Mouse (Mus musculus) limb, embryonic 14.5 days (tissue): ENCODE measurements around the gene Prkcq. TPM values are rescaled to one million over a fixed set of nuclear protein-coding genes. Genes with fewer than 3 reads are reported as not detected.

Experiments used
- ATAC-seq: fragments of 200-750 bp; cut with Nextera tagmentation; 2 replicates; pipeline ENCODE4 v1.8.0; 2017; ENCODE audit warnings: low read depth, moderate number of reproducible peaks, moderate TSS enrichment; ENCODE audit not compliant: low FRiP score
- DNase-seq: peaks from one replicate; pipeline ENCODE4 v3.0.0-alpha.2; 2015; ENCODE audit warnings: low spot score
- H3K27ac ChIP-seq: fragments of 300-500 bp; sonication (generic); replicated peaks from 2 replicates; pipeline ENCODE4 v1.5.1; 2014; ENCODE audit warnings: low read depth, mild to moderate bottlenecking, low read length, moderate library complexity, mixed read lengths
- H3K27me3 ChIP-seq: fragments of 300-500 bp; sonication (generic); 2 replicates; pipeline ENCODE4 v1.6.1; 2014; ENCODE audit warnings: low read length, mixed read lengths; ENCODE audit not compliant: control insufficient read depth, insufficient read depth
- H3K36me3 ChIP-seq: fragments of 300-500 bp; sonication (generic); 2 replicates; pipeline ENCODE4 v1.6.1; 2014; ENCODE audit warnings: mild to moderate bottlenecking, low read length, moderate library complexity, mixed read lengths; ENCODE audit not compliant: control insufficient read depth, insufficient read depth
- H3K4me1 ChIP-seq: fragments of 300-500 bp; sonication (generic); 2 replicates; pipeline ENCODE4 v1.6.1; 2014; ENCODE audit warnings: antibody characterized with exemption, low read length, mixed read lengths; ENCODE audit not compliant: control insufficient read depth, insufficient read depth
- H3K4me2 ChIP-seq: fragments of 300-500 bp; sonication (generic); replicated peaks from 2 replicates; pipeline ENCODE4 v1.6.1; 2014; ENCODE audit warnings: low read depth, mild to moderate bottlenecking, low read length, moderate library complexity; ENCODE audit not compliant: severe bottlenecking
- H3K4me3 ChIP-seq: fragments of 300-500 bp; sonication (generic); replicated peaks from 2 replicates; pipeline ENCODE4 v1.5.1; 2014; ENCODE audit warnings: low read length
- H3K9ac ChIP-seq: fragments of 300-500 bp; sonication (generic); 2 replicates; pipeline ENCODE4 v1.6.1; 2014; ENCODE audit warnings: mild to moderate bottlenecking, low read depth, low read length, moderate library complexity; ENCODE audit not compliant: severe bottlenecking
- H3K9me3 ChIP-seq: fragments of 300-500 bp; sonication (generic); 2 replicates; pipeline ENCODE4 v1.6.1; 2016; ENCODE audit warnings: low read length; ENCODE audit not compliant: control insufficient read depth
- POLR2A ChIP-seq: fragments of 200-500 bp; IDR thresholded peaks from 2 replicates; pipeline ENCODE4 v1.8.0; 2012; ENCODE audit warnings: inconsistent platforms, mild to moderate bottlenecking, moderate library complexity, borderline replicate concordance; ENCODE audit not compliant: insufficient read depth, insufficient read length; ENCODE audit errors: extremely low read depth
- WGBS: fragments of 180-500 bp; shearing (Covaris S2); extraction: QIAGEN DNeasy Blood & Tissue Kit; methylation state at CpG from one replicate; pipeline ENCODE4 v1.1.7; 2014; 5-methylcytosine and 5-hydroxymethylcytosine counted together
- polyA plus RNA-seq, 2 experiments: library from polyadenylated mRNA; depleted of rRNA in 1 of 2; stranded (reverse) in 1 of 2; unstranded in 1 of 2; fragments of >200 nt; fragmentation: Nextera tagmentation in 1 of 2; extraction: Ambion mirVana in 1 of 2; gene quantifications; 2 replicates each; pipeline versions ENCODE4 v1.2.1 to v1.2.3; 2012 to 2014

Gene Prkcq
- polyA plus RNA-seq, 2 experiments: 2.5 to 3.6 TPM

- no peaks in the 10 kb centered on the region for H3K36me3 ChIP-seq
- ATAC-seq: no peak
- H3K4me2 ChIP-seq: no peak overlapping the region
- no peak overlapping the region for H3K27ac ChIP-seq
- 54% methylated on average over 9 of the region's 9 CpGs for WGBS
- H3K9me3 ChIP-seq: no peaks in the 10 kb centered on the region
- TF ChIP-seq POLR2A: no peak
- H3K27me3 ChIP-seq: no peaks in the 10 kb centered on the region
- H3K4me1 ChIP-seq: no peaks in the 10 kb centered on the region
- H3K9ac ChIP-seq: no peak overlapping the region
- no peak overlapping the region for H3K4me3 ChIP-seq
- no peak for DNase-seq
Observed at GRCm38 (mm10) chr2:11265455-11265854, 93.5 kb downstream of the Prkcq start.

DNA sequence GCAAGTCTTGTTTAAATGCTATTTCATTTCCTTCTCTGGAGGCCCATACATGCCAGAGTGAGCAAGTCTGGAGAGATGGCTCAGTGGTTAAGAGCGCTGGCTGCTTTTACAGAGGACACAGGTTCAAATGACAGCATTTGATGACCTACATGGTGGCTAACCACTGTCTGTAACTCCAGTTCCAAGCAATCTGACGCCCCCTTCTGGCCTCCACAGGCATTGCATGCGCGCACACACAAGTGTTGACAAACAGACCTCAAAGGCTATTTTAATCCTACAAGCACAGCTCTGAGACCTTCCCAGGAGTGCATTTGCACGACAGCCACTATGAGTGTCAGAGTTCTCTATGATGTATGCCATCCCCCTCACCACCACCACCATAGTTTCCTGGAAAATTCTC lies 94.4 kb downstream of the Prkcq start:
- 66% methylated on average over 5 of the region's 5 CpGs for WGBS
- Histone ChIP-seq H3K9ac (no peak overlapping the region), H3K36me3 (no peaks in the 10 kb centered on the region), H3K4me1 (no peaks in the 10 kb centered on the region), H3K9me3 (no peaks in the 10 kb centered on the region), H3K27me3 (no peaks in the 10 kb centered on the region), H3K4me3 (no peak overlapping the region), H3K4me2 (no peak overlapping the region), H3K27ac (no peak overlapping the region)
- ATAC-seq (no peak), DNase-seq (no peak)
- TF ChIP-seq POLR2A: no peak

DNA sequence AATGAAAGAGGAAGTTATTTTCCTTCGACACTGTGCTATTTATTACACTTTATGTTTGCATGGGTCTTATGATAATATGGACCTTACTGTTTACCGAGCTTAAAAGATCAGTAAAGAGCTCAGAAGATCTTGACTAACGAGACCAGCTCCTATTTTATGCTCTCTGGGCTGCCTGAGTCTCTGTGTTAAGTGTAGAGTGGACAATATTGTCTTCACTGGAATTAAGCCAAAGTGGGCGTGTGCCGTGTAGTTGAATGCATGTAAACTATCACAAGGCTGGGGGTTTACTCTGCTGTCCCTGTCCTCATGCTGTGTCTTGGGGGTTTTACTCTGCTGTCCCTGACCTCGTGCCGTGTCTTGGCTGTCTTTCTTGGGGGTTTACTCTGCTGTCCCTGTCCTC lies 107.1 kb downstream of the Prkcq start:
- ATAC-seq: no peak
- WGBS: 74% methylated on average over 7 of the region's 7 CpGs
- no peak for TF ChIP-seq POLR2A

GRCm38 (mm10) chr2:11280247-11280646 lies 108.3 kb downstream of the Prkcq start:
- Histone ChIP-seq H3K4me3 (no peak overlapping the region), H3K36me3 (no peaks in the 10 kb centered on the region), H3K9me3 (no peaks in the 10 kb centered on the region), H3K4me2 (no peak overlapping the region), H3K4me1 (no peaks in the 10 kb centered on the region), H3K9ac (no peak overlapping the region), H3K27me3 (no peaks in the 10 kb centered on the region), H3K27ac (no peak overlapping the region)
- no peak for TF ChIP-seq POLR2A
- WGBS: 56% methylated on average over 2 of the region's 2 CpGs
- DNase-seq (no peak), ATAC-seq (no peak)

More for the DNA sequence above, 107.1 kb downstream of the Prkcq start:
- Histone ChIP-seq H3K4me2 (no peak overlapping the region), H3K4me3 (no peak overlapping the region), H3K36me3 (no peaks in the 10 kb centered on the region), H3K27me3 (no peaks in the 10 kb centered on the region), H3K9me3 (no peaks in the 10 kb centered on the region), H3K27ac (no peak overlapping the region), H3K4me1 (no peaks in the 10 kb centered on the region), H3K9ac (no peak overlapping the region)
- no peak for DNase-seq

DNA sequence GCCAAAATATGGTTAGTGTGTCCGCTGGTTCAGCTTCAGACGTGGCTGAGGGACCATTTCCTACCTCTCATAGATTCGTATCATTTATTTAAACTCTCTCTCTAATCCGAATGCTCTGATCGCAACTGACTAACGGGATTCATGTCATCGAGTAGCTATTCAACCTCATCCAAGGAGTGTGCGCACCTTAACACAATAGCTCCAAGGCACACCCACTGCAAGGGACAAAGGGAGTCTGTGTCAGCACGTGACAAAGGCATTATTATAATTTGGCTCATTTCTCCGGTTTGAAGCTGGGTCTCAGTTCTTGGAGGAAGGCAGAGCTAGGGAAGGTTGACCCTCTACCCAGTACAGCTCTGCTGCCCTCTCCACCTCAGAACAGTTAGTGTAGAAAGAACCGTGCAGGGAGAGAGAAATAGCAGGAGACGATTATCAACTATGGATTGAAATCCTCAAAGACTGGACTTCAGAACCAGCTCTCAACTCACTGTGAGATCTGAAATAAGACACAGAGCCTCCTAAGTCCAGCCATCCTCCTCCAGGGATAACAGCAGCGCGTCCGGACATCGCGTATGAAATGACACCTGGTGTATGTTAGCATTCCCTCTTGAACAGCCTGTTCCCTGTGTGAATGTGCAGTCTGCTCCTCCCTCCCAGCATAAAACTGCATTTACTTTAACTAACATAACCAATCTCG lies 116.1 kb downstream of the Prkcq start:
- TF ChIP-seq POLR2A: no peak
- peak; percentile 41; the same call in 1 of the 2 replicates for ATAC-seq
- Histone ChIP-seq H3K36me3 (no peaks in the 10 kb centered on the region), H3K4me1 (no peaks in the 10 kb centered on the region), H3K4me3 (no peak overlapping the region), H3K4me2 (no peak overlapping the region), H3K27ac (no peak overlapping the region), H3K9ac (no peak overlapping the region), H3K27me3 (no peaks in the 10 kb centered on the region), H3K9me3 (no peaks in the 10 kb centered on the region)
- 80% methylated on average over 18 of the region's 18 CpGs for WGBS
- DNase-seq: no peak

DNA sequence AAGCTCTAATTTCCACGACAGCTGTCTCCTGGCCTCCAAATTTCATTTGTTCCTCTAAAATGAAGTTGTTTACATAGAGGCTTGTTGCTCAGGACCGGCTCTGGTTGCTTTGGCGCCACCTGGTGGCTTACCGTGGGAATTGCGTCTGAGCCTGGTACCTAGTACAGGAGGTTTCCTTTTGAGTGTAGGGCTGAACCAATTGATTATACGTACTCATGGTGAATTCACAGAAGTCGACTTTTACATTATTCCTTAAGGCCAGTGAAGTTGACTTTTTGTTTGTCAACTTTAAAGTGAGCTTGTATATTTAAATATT lies 116.6 kb downstream of the Prkcq start:
- 7% methylated on average over 7 of the region's 7 CpGs for WGBS
- ATAC-seq: peak; percentile 79; the same call in 1 of the 2 replicates
- no peak overlapping the region for H3K4me2 ChIP-seq

More for the DNA sequence above, 116.6 kb downstream of the Prkcq start:
- Histone ChIP-seq H3K9me3 (no peaks in the 10 kb centered on the region), H3K4me3 (no peak overlapping the region), H3K27me3 (no peaks in the 10 kb centered on the region), H3K4me1 (no peaks in the 10 kb centered on the region), H3K9ac (no peak overlapping the region), H3K27ac (no peak overlapping the region), H3K36me3 (no peaks in the 10 kb centered on the region)
- peak; percentile 79 for DNase-seq
- TF ChIP-seq POLR2A: no peak
